Mouse (Mus musculus) CH12.LX (cell line): Measurements from ENCODE around the gene Ltf.

Experiments
- ETS1 ChIP-seq: conservative IDR thresholded peaks from 2 replicates; pipeline ENCODE4 v1.6.1; 2012; ENCODE audit warnings: low read depth, mild to moderate bottlenecking, inconsistent platforms, low read length, improper control_type of control experiment, moderate library complexity
- POLR2A ChIP-seq: IDR thresholded peaks from 2 replicates; pipeline ENCODE4 v1.6.1; 2011; ENCODE audit warnings: low read depth, mild to moderate bottlenecking, improper control_type of control experiment, low read length
- POLR2AphosphoS2 ChIP-seq: IDR thresholded peaks from 2 replicates; pipeline ENCODE4 v1.6.1; 2011; ENCODE audit warnings: low read depth, low read length, improper control_type of control experiment
- RCOR1 ChIP-seq: conservative IDR thresholded peaks from 2 replicates; pipeline ENCODE4 v1.6.1; 2012; ENCODE audit warnings: low read depth, mild to moderate bottlenecking, inconsistent platforms, low read length, improper control_type of control experiment

DNA sequence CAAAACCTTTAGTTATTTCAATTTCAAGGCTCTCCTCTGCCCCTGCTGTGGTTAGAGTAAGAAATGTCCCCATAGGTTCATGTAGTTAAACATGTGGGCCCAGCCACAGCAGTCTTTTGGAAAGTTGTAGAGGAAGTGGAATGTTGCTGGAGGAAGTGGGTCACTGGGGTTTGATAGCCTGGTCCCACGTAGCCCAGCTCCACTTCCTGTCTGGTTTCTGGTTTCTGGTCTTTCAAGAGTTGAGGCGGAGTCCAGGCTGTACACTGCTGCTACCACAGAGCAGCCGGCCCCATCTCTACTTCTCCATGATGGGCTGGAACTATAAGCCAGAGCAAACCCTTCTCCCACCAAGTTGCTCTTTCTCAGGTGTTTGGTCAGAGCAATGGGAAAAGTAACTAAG is 27.2 kb downstream of the Ltf start:
- TF ChIP-seq POLR2A (no peak; the same call in 1 of the 2 replicates), POLR2AphosphoS2 (no peak), RCOR1 (no peak), ETS1 (no peak)
